Mouse (Mus musculus): Measurements from ENCODE around the gene Ttc39b. TPM values are rescaled to one million over a fixed set of nuclear protein-coding genes. Genes with fewer than 3 reads are reported as not detected.

The Ttc39b gene
- polyA plus RNA-seq, 1 experiment from 2014 or later, result 13.7 TPM

DNA sequence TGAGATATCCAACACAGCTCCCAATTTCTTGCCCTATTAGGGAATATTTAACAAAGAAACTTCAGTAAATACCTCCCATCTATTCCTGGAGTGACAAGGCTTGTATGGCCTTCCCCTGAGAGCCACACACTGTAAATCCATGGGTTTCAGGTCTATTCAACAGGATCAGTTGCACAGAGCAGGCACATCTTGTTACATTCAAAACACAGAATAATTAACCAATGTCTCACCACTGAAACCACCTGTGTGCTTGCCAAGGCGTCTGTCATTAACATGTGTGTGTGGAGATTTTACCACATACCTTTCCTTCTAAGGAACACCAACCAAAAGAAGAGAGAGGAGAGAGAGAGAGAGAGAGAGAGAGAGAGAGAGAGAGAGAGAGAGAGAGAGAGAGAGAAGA, 136.7 kb downstream of the Ttc39b start:
- WGBS, result 39% methylated on average over 1 of the region's 1 CpGs
- H3K9me3 ChIP-seq, result no peaks in the 10 kb centered on the region
- no peak for ATAC-seq (replicated peaks)
- peaks cover 22% of the 10 kb centered on the region for H3K4me1 ChIP-seq
- H3K27ac ChIP-seq (replicated peaks), result no peak overlapping the region
- no peaks in the 10 kb centered on the region for H3K27me3 ChIP-seq
- H3K4me3 ChIP-seq, result no peak overlapping the region
- no peak overlapping the region for H3K4me2 ChIP-seq (replicated peaks)
- no peaks in the 10 kb centered on the region for H3K36me3 ChIP-seq
- H3K9ac ChIP-seq (replicated peaks), result no peak overlapping the region

DNA sequence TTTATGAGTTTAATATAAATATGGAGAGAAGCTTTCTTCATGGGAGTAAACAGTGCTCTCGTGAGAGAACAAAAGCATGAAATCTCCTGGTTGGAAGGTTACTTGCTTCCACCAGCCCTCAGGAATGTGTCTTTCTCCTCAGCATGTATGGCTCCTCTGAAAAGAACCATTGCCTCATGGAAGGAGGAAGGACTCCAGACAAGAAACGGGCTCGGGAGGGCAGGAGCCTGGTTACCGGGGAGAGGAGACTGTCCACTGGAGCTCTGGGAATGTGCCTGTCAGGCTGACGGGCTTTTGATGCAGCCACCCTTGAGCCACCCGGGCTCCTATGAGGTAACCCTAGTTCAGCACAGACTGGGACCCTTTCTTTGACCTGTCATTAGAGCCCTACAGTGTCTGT, 137.6 kb downstream of the Ttc39b start:
- Histone ChIP-seq H3K36me3 (no peaks in the 10 kb centered on the region), H3K9me3 (no peaks in the 10 kb centered on the region), H3K27ac (replicated peaks) (no peak overlapping the region), H3K4me3 (no peak overlapping the region), H3K27me3 (no peaks in the 10 kb centered on the region), H3K4me2 (replicated peaks) (no peak overlapping the region), H3K4me1 (peaks cover 24% of the 10 kb centered on the region), H3K9ac (replicated peaks) (no peak overlapping the region)
- WGBS, result 40% methylated on average over 6 of the region's 6 CpGs
- no peak for ATAC-seq (replicated peaks)

DNA sequence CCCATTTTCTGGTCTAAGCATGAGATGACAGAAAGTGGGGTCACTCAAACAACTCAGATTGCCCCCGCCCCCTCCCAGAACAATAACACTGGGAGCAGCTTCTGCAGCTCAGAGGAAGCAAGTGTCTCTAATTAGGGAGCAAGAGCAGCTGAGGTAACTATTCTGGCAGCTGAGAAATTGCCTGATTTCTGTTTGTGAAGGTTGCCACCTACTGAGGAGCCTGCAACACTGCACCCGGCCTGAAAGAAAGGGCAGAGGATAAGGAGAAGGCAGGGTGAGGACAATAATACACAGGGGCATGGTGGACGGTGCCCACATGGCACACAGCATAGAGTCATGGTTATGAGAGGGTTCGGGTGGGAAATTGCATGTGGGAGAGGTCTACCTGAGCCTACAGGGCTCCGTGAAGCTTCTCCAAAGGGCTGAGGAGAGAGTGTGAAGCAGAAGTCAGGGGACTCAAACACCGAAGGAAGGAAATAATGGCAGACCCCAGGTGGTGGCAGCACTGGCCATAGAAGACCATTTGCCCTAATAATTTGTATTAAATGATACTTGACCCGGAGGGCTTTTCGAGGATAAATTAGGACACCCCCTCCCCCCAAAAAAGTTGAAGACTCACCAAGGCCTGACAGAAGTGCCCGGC, 140.6 kb downstream of the Ttc39b start:
- H3K27me3 ChIP-seq, result no peaks in the 10 kb centered on the region
- WGBS, result 24% methylated on average over 9 of the region's 9 CpGs
- peak overlapping the region; percentile 46; the same call in 1 of the 2 replicates for H3K27ac ChIP-seq (replicated peaks)
- no peak overlapping the region for H3K4me2 ChIP-seq (replicated peaks)
- H3K4me1 ChIP-seq, result peaks cover 24% of the 10 kb centered on the region
- 0 out of 2 replicates have a peak overlapping the region, but pooled peaks have one; percentile 13 for H3K9ac ChIP-seq (replicated peaks)
- H3K36me3 ChIP-seq, result no peaks in the 10 kb centered on the region
- H3K4me3 ChIP-seq, result no peak overlapping the region
- ATAC-seq (replicated peaks), result peak; percentile 89
- H3K9me3 ChIP-seq, result no peaks in the 10 kb centered on the region

DNA sequence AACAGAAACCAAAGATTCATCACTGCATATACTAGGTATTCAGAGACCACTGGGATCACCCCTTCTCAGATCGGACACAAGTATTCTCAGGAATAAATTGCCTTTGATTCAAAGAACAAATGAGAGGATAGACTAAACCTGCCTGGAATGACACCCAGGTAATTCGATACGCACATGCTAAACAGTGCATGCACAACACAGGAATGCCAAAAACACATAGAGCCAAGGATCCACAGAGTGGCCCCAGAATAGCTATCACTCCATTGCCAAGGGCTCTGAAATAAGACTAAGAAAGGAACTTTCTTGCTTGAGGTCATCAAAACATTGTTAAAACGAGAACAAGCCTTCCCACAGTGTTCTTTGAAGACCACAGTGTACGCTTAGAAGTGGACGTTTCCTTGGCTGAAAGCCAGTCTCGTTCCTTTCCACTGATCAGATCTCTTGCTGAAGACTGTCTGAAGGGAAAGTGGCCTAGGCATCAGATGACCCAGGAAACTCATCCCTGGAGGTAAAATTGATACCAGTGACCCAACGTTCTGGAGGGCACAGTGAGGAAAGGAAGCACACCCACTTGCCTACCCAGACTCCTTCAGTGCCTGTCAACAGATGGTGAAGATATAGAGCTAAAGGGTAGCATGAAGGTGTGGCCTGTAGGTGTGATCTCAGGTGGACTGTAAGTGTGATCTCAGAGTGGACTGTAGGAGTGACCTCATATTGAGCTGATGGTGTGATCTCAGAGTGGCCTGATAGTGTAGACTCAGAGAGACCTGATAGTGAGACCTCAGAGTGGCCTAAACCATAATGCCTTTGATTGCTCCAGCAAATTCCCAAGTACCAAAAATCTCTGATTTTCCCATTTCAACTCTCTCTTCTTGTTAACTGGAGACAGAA, 141.6 kb downstream of the Ttc39b start:
- Histone ChIP-seq H3K36me3 (no peaks in the 10 kb centered on the region), H3K27ac (replicated peaks) (peak overlapping the region; percentile 46; the same call in 1 of the 2 replicates), H3K27me3 (no peaks in the 10 kb centered on the region), H3K9ac (replicated peaks) (no peak overlapping the region), H3K9me3 (no peaks in the 10 kb centered on the region), H3K4me3 (no peak overlapping the region), H3K4me1 (peaks cover 24% of the 10 kb centered on the region), H3K4me2 (replicated peaks) (no peak overlapping the region)
- 49% methylated on average over 8 of the region's 8 CpGs for WGBS
- no peak for ATAC-seq (replicated peaks)

DNA sequence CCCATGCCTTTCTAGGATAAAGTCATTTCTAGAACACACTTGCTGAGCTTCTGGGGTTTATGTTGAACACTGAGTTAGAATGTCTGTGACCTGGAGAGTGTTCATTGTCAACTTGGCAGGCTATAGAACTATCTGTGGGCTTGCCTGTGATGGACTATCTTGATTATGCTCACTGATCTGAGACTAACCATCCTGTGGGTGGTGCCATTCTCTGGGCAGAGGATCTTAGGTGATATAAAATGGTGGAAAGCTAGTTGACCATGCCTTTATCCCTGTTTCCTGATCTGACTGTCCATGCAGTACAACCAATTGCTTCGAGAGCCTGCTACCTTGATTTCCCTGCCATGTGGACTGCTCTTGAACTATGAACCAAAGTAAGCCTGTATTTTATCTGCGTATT, 146.6 kb downstream of the Ttc39b start:
- Histone ChIP-seq H3K4me3 (no peak overlapping the region), H3K4me2 (replicated peaks) (no peak overlapping the region), H3K27ac (replicated peaks) (no peak overlapping the region), H3K36me3 (no peaks in the 10 kb centered on the region), H3K27me3 (no peaks in the 10 kb centered on the region), H3K4me1 (peaks cover 9% of the 10 kb centered on the region), H3K9ac (replicated peaks) (no peak overlapping the region), H3K9me3 (no peaks in the 10 kb centered on the region)
- 94% methylated on average over 2 of the region's 2 CpGs for WGBS
- ATAC-seq (replicated peaks), result no peak

DNA sequence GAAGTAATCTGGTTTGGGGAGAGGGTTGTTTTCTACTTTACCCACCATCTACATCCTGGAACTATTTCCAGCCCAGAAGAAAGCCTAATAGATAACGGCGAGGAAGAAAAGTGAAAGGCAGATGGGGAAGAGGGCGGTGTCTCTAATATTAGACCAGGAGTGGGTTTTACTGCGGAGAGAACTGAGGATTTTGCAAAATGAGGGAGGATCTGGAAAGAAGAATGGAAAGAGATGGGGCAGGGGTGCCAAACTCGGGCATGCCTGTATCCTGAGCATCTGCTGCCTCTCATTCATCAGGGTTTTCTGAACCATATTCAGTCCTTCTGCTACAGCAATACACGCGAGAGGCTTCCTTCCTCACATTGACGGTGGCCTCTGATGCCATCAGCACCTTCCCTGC, 149.1 kb downstream of the Ttc39b start:
- Histone ChIP-seq H3K4me1 (peaks cover 13% of the 10 kb centered on the region), H3K9ac (replicated peaks) (no peak overlapping the region), H3K36me3 (no peaks in the 10 kb centered on the region), H3K4me3 (no peak overlapping the region), H3K27me3 (no peaks in the 10 kb centered on the region), H3K27ac (replicated peaks) (no peak overlapping the region; the same call in 1 of the 2 replicates), H3K9me3 (no peaks in the 10 kb centered on the region), H3K4me2 (replicated peaks) (no peak overlapping the region)
- WGBS, result 68% methylated on average over 8 of the region's 8 CpGs
- no peak for ATAC-seq (replicated peaks)

DNA sequence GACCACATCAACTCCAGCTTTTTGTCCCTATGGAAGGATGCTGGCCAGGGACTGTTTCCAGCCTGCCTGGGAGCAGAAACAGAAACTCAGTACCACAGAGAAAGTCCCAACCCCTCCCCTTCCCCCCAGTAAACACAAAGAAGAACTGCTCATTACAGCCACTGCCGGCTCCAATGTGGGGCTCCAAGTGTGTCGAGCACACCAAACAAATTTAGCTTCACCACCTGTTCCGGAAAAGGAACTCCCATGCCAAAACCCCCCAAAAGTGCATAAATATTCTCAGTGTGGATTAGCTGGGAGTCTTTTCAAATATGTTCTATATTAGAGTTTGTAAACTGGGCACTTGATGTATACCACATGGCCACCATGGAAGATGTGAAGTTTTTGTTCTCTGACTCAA, 151.8 kb downstream of the Ttc39b start:
- Histone ChIP-seq H3K27ac (replicated peaks) (peak overlapping the region; percentile 70), H3K36me3 (no peaks in the 10 kb centered on the region), H3K9ac (replicated peaks) (no peak overlapping the region), H3K4me1 (peaks cover 21% of the 10 kb centered on the region), H3K27me3 (no peaks in the 10 kb centered on the region), H3K4me2 (replicated peaks) (no peak overlapping the region), H3K9me3 (no peaks in the 10 kb centered on the region), H3K4me3 (no peak overlapping the region)
- 30% methylated on average over 3 of the region's 3 CpGs for WGBS
- peak; percentile 64 for ATAC-seq (replicated peaks)

DNA sequence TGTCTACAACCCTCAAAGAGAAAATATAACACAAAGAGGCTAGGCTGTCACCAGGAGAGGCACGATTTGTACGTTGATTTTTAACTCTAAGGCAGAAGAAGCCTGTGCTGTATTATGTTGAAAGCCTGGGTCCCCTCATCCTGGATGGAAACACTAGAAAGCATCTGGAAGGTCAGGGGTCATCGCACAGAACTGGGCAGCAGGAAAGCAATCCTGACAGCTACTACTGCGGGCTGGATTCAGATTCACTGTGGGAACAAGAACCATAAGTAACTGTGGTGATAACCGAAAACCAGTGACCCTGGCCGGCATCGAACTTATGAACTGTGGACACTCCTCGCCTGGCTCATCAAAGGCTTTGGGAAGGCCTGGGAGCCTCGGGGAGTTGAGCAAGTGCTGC, 153.3 kb downstream of the Ttc39b start:
- ATAC-seq (replicated peaks), result no peak
- Histone ChIP-seq H3K9me3 (no peaks in the 10 kb centered on the region), H3K4me2 (replicated peaks) (no peak overlapping the region), H3K36me3 (no peaks in the 10 kb centered on the region), H3K4me3 (no peak overlapping the region), H3K27ac (replicated peaks) (no peak overlapping the region), H3K4me1 (peaks cover 31% of the 10 kb centered on the region), H3K27me3 (no peaks in the 10 kb centered on the region), H3K9ac (replicated peaks) (no peak overlapping the region)
- 81% methylated on average over 9 of the region's 9 CpGs for WGBS

Other genes starting within 250 kb of the Ttc39b start
- 100 and 101 TPM in 2 replicates for gene Snapc3, start 93.5 kb upstream of the Ttc39b start, polyA plus RNA-seq (2015; fragmentation: Nextera tagmentation; extraction: Ambion mirVana)
- gene Psip1, start 162.2 kb upstream of the Ttc39b start, polyA plus RNA-seq (2015; fragmentation: Nextera tagmentation; extraction: Ambion mirVana), result 290 and 317 TPM in 2 replicates
- gene Ccdc171, start 201.3 kb upstream of the Ttc39b start, polyA plus RNA-seq (2015; fragmentation: Nextera tagmentation; extraction: Ambion mirVana), result 5.5 and 5.7 TPM in 2 replicates